Mouse (Mus musculus) liver, embryonic 13.5 days (tissue): Measurements from ENCODE around the gene L1td1. TPM values are rescaled to one million over a fixed set of nuclear protein-coding genes. Genes with fewer than 3 reads are reported as not detected.

ENCODE experiments used
- ATAC-seq: fragments of 200-750 bp; cut with Nextera tagmentation; 2 replicates; pipeline ENCODE4 v1.8.0; 2017; ENCODE audit warnings: low read depth, mild to moderate bottlenecking, moderate number of reproducible peaks, moderate library complexity
- DNase-seq: peaks from one replicate; pipeline ENCODE4 v3.0.0; 2022
- H3K27ac ChIP-seq: fragments of 300-500 bp; sonication (generic); 2 replicates; pipeline ENCODE4 v1.5.1; 2015; ENCODE audit warnings: moderate library complexity, mild to moderate bottlenecking, inconsistent platforms
- H3K27me3 ChIP-seq: fragments of 300-500 bp; sonication (generic); 2 replicates; pipeline ENCODE4 v1.6.1; 2015; ENCODE audit warnings: mild to moderate bottlenecking, inconsistent platforms
- H3K36me3 ChIP-seq: fragments of 300-500 bp; sonication (generic); 2 replicates; pipeline ENCODE4 v1.6.1; 2015; ENCODE audit warnings: mild to moderate bottlenecking, inconsistent platforms
- H3K4me1 ChIP-seq: fragments of 300-500 bp; sonication (generic); replicated peaks from 2 replicates; pipeline ENCODE4 v1.6.1; 2015; ENCODE audit warnings: inconsistent platforms
- H3K4me2 ChIP-seq: fragments of 300-500 bp; sonication (generic); 2 replicates; pipeline ENCODE4 v1.6.1; 2015; ENCODE audit warnings: inconsistent platforms, mild to moderate bottlenecking, moderate library complexity
- H3K4me3 ChIP-seq: fragments of 300-500 bp; sonication (generic); replicated peaks from 2 replicates; pipeline ENCODE4 v1.5.1; 2015; ENCODE audit warnings: mild to moderate bottlenecking, inconsistent platforms
- H3K9ac ChIP-seq: fragments of 300-500 bp; sonication (generic); 2 replicates; pipeline ENCODE4 v1.6.1; 2015; ENCODE audit warnings: mild to moderate bottlenecking, inconsistent platforms
- H3K9me3 ChIP-seq: fragments of 300-500 bp; sonication (generic); replicated peaks from 2 replicates; pipeline ENCODE4 v1.6.1; 2016; ENCODE audit warnings: inconsistent platforms
- WGBS: fragments of 180-500 bp; shearing (Covaris S2); methylation state at CpG from one replicate; pipeline ENCODE4 v1.1.7; 2015; ENCODE audit not compliant: insufficient replicate concordance; 5-methylcytosine and 5-hydroxymethylcytosine counted together
- polyA plus RNA-seq: library from polyadenylated mRNA; unstranded; fragments of >200 nt; fragmentation: Nextera tagmentation; extraction: Ambion mirVana; gene quantifications from 2 replicates; pipeline ENCODE4 v1.2.1, GENCODE M21; 2015

The L1td1 gene
- polyA plus RNA-seq, 1 experiment from 2014 or later: not detected

- H3K27me3 ChIP-seq: no peaks in the 10 kb centered on the region; the same call in none of the 2 replicates
- DNase-seq (no peak), ATAC-seq (no peak)
- H3K9me3 ChIP-seq: no peaks in the 10 kb centered on the region
- no peak overlapping the region for H3K27ac ChIP-seq
- no peak overlapping the region for H3K4me2 ChIP-seq
- H3K4me1 ChIP-seq: no peaks in the 10 kb centered on the region
- no peak overlapping the region for H3K4me3 ChIP-seq
- 20% methylated on average over 16 of the region's 16 CpGs for WGBS
- no peak overlapping the region for H3K9ac ChIP-seq
- no peaks in the 10 kb centered on the region for H3K36me3 ChIP-seq
These were observed 51.7 kb downstream of the L1td1 start for GRCm38 (mm10) chr4:98778219-98778618.

- Histone ChIP-seq H3K9me3 (no peaks in the 10 kb centered on the region), H3K4me2 (no peak overlapping the region), H3K4me1 (no peaks in the 10 kb centered on the region), H3K27me3 (no peaks in the 10 kb centered on the region; the same call in 1 of the 2 replicates), H3K36me3 (no peaks in the 10 kb centered on the region), H3K27ac (no peak overlapping the region), H3K9ac (no peak overlapping the region), H3K4me3 (no peak overlapping the region)
- WGBS: 29% methylated on average over 8 of the region's 8 CpGs
- DNase-seq (no peak), ATAC-seq (no peak)
These were observed 59.3 kb downstream of the L1td1 start for GRCm38 (mm10) chr4:98785851-98786250.

GRCm38 (mm10) chr4:98786281-98786680 is 59.7 kb downstream of the L1td1 start:
- ATAC-seq (no peak), DNase-seq (no peak)
- Histone ChIP-seq H3K4me1 (no peaks in the 10 kb centered on the region), H3K27ac (no peak overlapping the region), H3K9ac (no peak overlapping the region), H3K9me3 (no peaks in the 10 kb centered on the region), H3K4me2 (no peak overlapping the region), H3K36me3 (no peaks in the 10 kb centered on the region), H3K27me3 (no peaks in the 10 kb centered on the region; the same call in 1 of the 2 replicates), H3K4me3 (no peak overlapping the region)
- WGBS: 40% methylated on average over 3 of the region's 3 CpGs

Other genes with a start within 250 kb of the L1td1 start
- gene Kank4, start 90.8 kb downstream of the L1td1 start, polyA plus RNA-seq: 0.07 and 0.08 TPM in 2 replicates
- gene I0C0044D17Rik, start 97.1 kb downstream of the L1td1 start, polyA plus RNA-seq: not detected in 2 replicates
- 70.6 and 86.4 TPM in 2 replicates for gene Usp1, start 197.1 kb downstream of the L1td1 start, polyA plus RNA-seq